Mouse (Mus musculus): ENCODE results near the gene Rab3gap2. TPM values are rescaled to one million over a fixed set of nuclear protein-coding genes. Genes with fewer than 3 reads are reported as not detected.
A peak's percentile ranks its signal among the peaks of the same experiment; 100 is the strongest.

Rab3gap2 gene
- 10 to 100 TPM; 71.6 to 74.2 TPM for total RNA-seq (2021)

- peak; percentile 97 to 99 for DNase-seq (ENCODE audit: low spot score in 2 of 2)
- intact Hi-C loops (cut with DNase I): no loop called here
These were observed at the start of gene Rab3gap2 for GRCm38 (mm10) chr1:185203909-185204661. Gene Rab3gap2, plus strand, starts transcription at chr1:185204117.

- intact Hi-C loops (cut with DNase I): no loop called here
- DNase-seq (ENCODE audit: low spot score in 2 of 2): no peak
These were observed 30.3 kb upstream of the Rab3gap2 start for GRCm38 (mm10) chr1:185173641-185174040.

- intact Hi-C loops (cut with DNase I): loop anchor here (5.0 kb wide), 1 partner anchor 106 kb away; no protein-coding TSS in a partner anchor
- peak; percentile 52 to 92 for DNase-seq (ENCODE audit: low spot score in 2 of 2)
These were observed 26.1 kb upstream of the Rab3gap2 start for GRCm38 (mm10) chr1:185177860-185178259.

GRCm38 (mm10) chr1:185183591-185184330 lies 20.2 kb upstream of the Rab3gap2 start:
- intact Hi-C loops (cut with DNase I): no loop called here

GRCm38 (mm10) chr1:185185556-185185955 lies 18.4 kb upstream of the Rab3gap2 start:
- DNase-seq (ENCODE audit: low spot score in 2 of 2): peak; percentile 68 to 92
- intact Hi-C loops (cut with DNase I): loop anchor here (1.0 to 5.0 kb wide), 2 partner anchors 35 to 263 kb away; no protein-coding TSS in a partner anchor

More at GRCm38 (mm10) chr1:185183591-185184330, 20.2 kb upstream of the Rab3gap2 start:
- peak in 1 of 2 experiments; percentile 19 for DNase-seq (ENCODE audit: low spot score in 2 of 2)

GRCm38 (mm10) chr1:185187135-185187785 lies 16.7 kb upstream of the Rab3gap2 start:
- intact Hi-C loops (cut with DNase I): loop anchor here (2.0 to 5.0 kb wide), 3 partner anchors 188 to 265 kb away; partner anchors contain the start of gene Mark1
- peak; percentile 41 to 70 for DNase-seq (ENCODE audit: low spot score in 2 of 2)

GRCm38 (mm10) chr1:185189901-185190300 lies 14.0 kb upstream of the Rab3gap2 start:
- intact Hi-C loops (cut with DNase I): loop anchor here (5.0 kb wide), 2 partner anchors 268 to 283 kb away; no protein-coding TSS in a partner anchor
- DNase-seq (ENCODE audit: low spot score in 2 of 2): peak in 1 of 2 experiments; percentile 67

- intact Hi-C loops (cut with DNase I): loop anchor here (2.0 to 5.0 kb wide), 2 partner anchors 285 to 367 kb away; no protein-coding TSS in a partner anchor
- DNase-seq (ENCODE audit: low spot score in 2 of 2): no peak
These were observed 11.8 kb upstream of the Rab3gap2 start for GRCm38 (mm10) chr1:185192087-185192486.

- peak in 1 of 2 experiments; percentile 63 for DNase-seq (ENCODE audit: low spot score in 2 of 2)
These were observed 10.4 kb upstream of the Rab3gap2 start for GRCm38 (mm10) chr1:185193509-185193908.

GRCm38 (mm10) chr1:185196323-185196722 lies 7.6 kb upstream of the Rab3gap2 start:
- intact Hi-C loops (cut with DNase I): no loop called here

More at GRCm38 (mm10) chr1:185193509-185193908, 10.4 kb upstream of the Rab3gap2 start:
- intact Hi-C loops (cut with DNase I): loop anchor here (2.0 to 5.0 kb wide), 2 partner anchors 286 to 369 kb away; no protein-coding TSS in a partner anchor

GRCm38 (mm10) chr1:185200571-185201395 lies 3.1 kb upstream of the Rab3gap2 start:
- peak in 1 of 2 experiments; percentile 17 for DNase-seq (ENCODE audit: low spot score in 2 of 2)
- intact Hi-C loops (cut with DNase I): no loop called here

More at GRCm38 (mm10) chr1:185196323-185196722, 7.6 kb upstream of the Rab3gap2 start:
- DNase-seq (ENCODE audit: low spot score in 2 of 2): no peak

- no peak for DNase-seq (ENCODE audit: low spot score in 2 of 2)
- intact Hi-C loops (cut with DNase I): no loop called here
These were observed 1.9 kb upstream of the Rab3gap2 start for GRCm38 (mm10) chr1:185201994-185202393.

- intact Hi-C loops (cut with DNase I): no loop called here
- DNase-seq (ENCODE audit: low spot score in 2 of 2): peak in 1 of 2 experiments; percentile 31
These were observed 565 bp upstream of the Rab3gap2 start for GRCm38 (mm10) chr1:185203196-185203908.

GRCm38 (mm10) chr1:185205090-185205489 lies 1.2 kb downstream of the Rab3gap2 start:
- peak in 1 of 2 experiments; percentile 33 for DNase-seq (ENCODE audit: low spot score in 2 of 2)
- intact Hi-C loops (cut with DNase I): no loop called here

GRCm38 (mm10) chr1:185207851-185208595 lies 4.1 kb downstream of the Rab3gap2 start:
- intact Hi-C loops (cut with DNase I): no loop called here
- no peak for DNase-seq (ENCODE audit: low spot score in 2 of 2)

GRCm38 (mm10) chr1:185208766-185209165 lies 4.8 kb downstream of the Rab3gap2 start:
- intact Hi-C loops (cut with DNase I): no loop called here
- DNase-seq (ENCODE audit: low spot score in 2 of 2): no peak

- peak in 1 of 2 experiments; percentile 52 for DNase-seq (ENCODE audit: low spot score in 2 of 2)
- intact Hi-C loops (cut with DNase I): no loop called here
These were observed 5.8 kb downstream of the Rab3gap2 start for GRCm38 (mm10) chr1:185209641-185210176.
